In genomic region chr10:75108092-75108491, GRCm38 (mm10) we compare ENCODE assay signal across 20 mouse cellular contexts. TPM values are rescaled to one million over a fixed set of nuclear protein-coding genes. Genes with fewer than 3 reads are reported as not detected.
DNase-seq lines count a peak whose midpoint lies in the region; TF ChIP-seq lines count a peak whose summit lies in the region.
"Had no signal": no experiment of that assay in that cellular context is flagged by ENCODE, and none has a peak within 500 bp of the region (broad histone marks: within the 10 kb centered on the region; RNA-seq: fewer than 3 reads in every experiment).

No protein-coding gene starts in this region.

- peaks cover 28% of the 10 kb centered on the region for H3K4me1 ChIP-seq in kidney, adult 2 months (ENCODE audit: control insufficient read depth, insufficient read depth, low read length)
- H3K4me1 ChIP-seq in liver, adult 2 months (ENCODE audit: control insufficient read depth, insufficient read depth, low read length): peaks cover 10% of the 10 kb centered on the region; the same call in 1 of the 2 replicates

- H3K4me3 ChIP-seq in kidney, adult 2 months (ENCODE audit: insufficient read depth, low read depth, low read length): no peak overlapping the region
- H3K4me3 ChIP-seq in liver, adult 2 months (ENCODE audit: insufficient read depth, low read depth, low read length): no peak overlapping the region

- no peak overlapping the region for H3K9ac ChIP-seq in liver, adult 2 months (ENCODE audit: low read depth, low read length)

- no peak for TF ChIP-seq POLR2A in kidney, adult 2 months (IDR thresholded peaks at IDR 0.05; ENCODE audit: low read depth, low read length)
- no peak for TF ChIP-seq POLR2A in liver, adult 2 months (IDR thresholded peaks at IDR 0.05; ENCODE audit: extremely low read depth, insufficient read depth, low read length)

- 56% methylated on average over 3 of the region's 3 CpGs for WGBS in kidney, adult 2 months
- 48% methylated on average over 3 of the region's 3 CpGs for WGBS in liver, adult 2 months

- H3K36me3 ChIP-seq in kidney, adult 2 months (ENCODE audit: control insufficient read depth, insufficient read depth, low read length): no peaks in the 10 kb centered on the region
- H3K36me3 ChIP-seq in liver, adult 2 months (ENCODE audit: control insufficient read depth, insufficient read depth, low read length): no peaks in the 10 kb centered on the region
- H3K36me3 ChIP-seq: G1E had no signal

- H3K79me2 ChIP-seq in liver, adult 2 months (ENCODE audit: control insufficient read depth, insufficient read depth, low read length): peaks cover 58% of the 10 kb centered on the region

- TF ChIP-seq CTCF in kidney, adult 2 months (conservative IDR thresholded peaks at IDR 0.05; ENCODE audit: insufficient read depth, insufficient read length, low read depth, low read length): no peak
- TF ChIP-seq CTCF in liver, adult 2 months (IDR thresholded peaks at IDR 0.05; ENCODE audit: low read depth, low read length): no peak

- H3K27ac ChIP-seq in kidney, adult 2 months (ENCODE audit: insufficient read depth, low read depth, low read length): no peak overlapping the region
- no peak overlapping the region for H3K27ac ChIP-seq in liver, adult 2 months (replicated peaks; ENCODE audit: insufficient read depth, low read depth, low read length)

- no peaks in the 10 kb centered on the region for H3K27me3 ChIP-seq in kidney, adult 2 months (replicated peaks; ENCODE audit: control insufficient read depth, insufficient read depth, low read length)
- no peaks in the 10 kb centered on the region for H3K27me3 ChIP-seq in liver, adult 2 months (ENCODE audit: control insufficient read depth, insufficient read depth, low read length)
- H3K27me3 ChIP-seq: CH12.LX, Patski had no signal

- peak; percentile 32 for DNase-seq in kidney, adult 2 months
- no peak for DNase-seq in kidney, postnatal 36 days
- peak; percentile 54 for DNase-seq in kidney, adult 9 months
- DNase-seq in kidney, postnatal 10 days: no peak
- DNase-seq in liver, adult 2 months (ENCODE audit: extremely low read depth, low read depth, low spot score): peak; percentile 88
- DNase-seq in liver: no peak
- DNase-seq: adrenal gland, adult 2 months; adrenal gland, adult 8-10 months; adrenal gland, postnatal 10 days; adrenal gland, postnatal 14 days; adrenal gland, postnatal 25 days; adrenal gland, postnatal 36 days; B cell, adult 2 months; cerebellum, adult 11 months; cerebellum, adult 11-12 months; cerebellum, adult 18-20 months had no signal

RNA-seq across cellular contexts. Expression of gene Bcr, which starts 47.7 kb away (rescaled TPM):
- polyA plus RNA-seq in kidney, adult 2 months (2012; rRNA removed): 28.4 and 28.7 TPM in 2 replicates
- 7.5 and 12.0 TPM in 2 replicates for total RNA-seq in liver, adult 2 months (2014; rRNA removed)
- polyA plus RNA-seq in liver, adult 2 months (2012; rRNA removed): 14.4 and 14.7 TPM in 2 replicates
- total RNA-seq: MEL had no signal
- polyA plus RNA-seq: G1E had no signal

Comparison
In these comparisons a context has a peak if more than half of its experiments do, and no peak if none do; other contexts are left out.
1. DNase-seq: peak in kidney, adult 2 months (single experiment), kidney, adult 9 months (single experiment) and liver, adult 2 months (single experiment); none in kidney, postnatal 36 days (0 of 2), kidney, postnatal 10 days (single experiment) and liver (single experiment).